Mouse (Mus musculus): Measurements from ENCODE around the gene Pafah2.

DNA sequence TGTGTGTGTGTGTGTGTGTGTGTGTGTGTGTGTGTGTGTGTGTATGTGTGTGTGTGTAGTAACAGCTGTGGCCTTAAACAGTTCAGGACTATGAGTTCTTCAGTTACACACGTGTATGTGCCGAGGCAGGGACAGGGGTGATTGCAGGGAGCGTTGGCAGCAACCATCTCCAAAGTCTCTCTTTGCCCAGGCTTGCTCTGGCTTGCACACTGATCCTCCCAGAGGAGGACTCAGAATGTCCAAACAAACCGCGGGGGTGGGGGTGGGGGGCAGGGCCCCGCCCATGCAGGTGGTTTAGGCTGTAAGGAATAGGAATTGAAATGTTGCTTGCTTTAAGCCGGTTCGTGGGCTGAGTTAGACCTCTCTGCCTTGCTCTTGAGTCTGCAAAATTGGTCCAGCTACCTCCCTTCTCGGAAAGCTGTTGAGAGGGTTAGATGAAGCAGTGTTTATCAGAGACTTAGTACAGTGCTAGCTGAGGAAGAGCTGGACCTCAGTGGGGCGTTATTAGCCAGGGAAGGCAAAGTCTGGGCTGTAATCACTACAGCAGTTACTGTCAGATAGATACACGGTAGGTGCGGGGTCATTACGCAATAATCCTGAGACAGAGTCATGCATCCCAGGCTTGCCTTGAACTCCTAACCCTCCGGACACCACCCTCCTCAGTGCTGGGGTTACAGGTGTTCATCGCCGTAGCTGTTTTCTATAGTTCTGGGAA, 5.9 kb downstream of the Pafah2 start:
- no peak for TF ChIP-seq CTCF (conservative IDR thresholded peaks at IDR 0.05; ENCODE audit: insufficient read depth, insufficient read length, low read depth, low read length)
- TF ChIP-seq POLR2A (IDR thresholded peaks at IDR 0.05; ENCODE audit: low read depth, low read length) = no peak

Measured in kidney, adult 2 months (tissue).